Mouse (Mus musculus): ENCODE data around the gene Gpatch2l. TPM values are rescaled to one million over a fixed set of nuclear protein-coding genes. Genes with fewer than 3 reads are reported as not detected.

Gpatch2l gene
- total RNA-seq, 2 experiments from 2014 or later, result 35.8 to 37.2 TPM

Other genes starting within 250 kb of the Gpatch2l start
- gene Tgfb3, start 162.8 kb upstream of the Gpatch2l start, total RNA-seq (2021), result 10 to 100 TPM; 13.9 to 15.2 TPM
- gene Ift43, start 159.3 kb upstream of the Gpatch2l start, total RNA-seq (2021), result 10 to 100 TPM; 11.7 to 13.1 TPM
- 1 to 10 TPM; 1.4 to 1.7 TPM for gene Esrrb, start 119.3 kb downstream of the Gpatch2l start, total RNA-seq (2021)

Data from left cerebral cortex, postnatal 25 days (tissue).